ENCODE assay signal across 12 mouse cellular contexts in the genomic region with DNA sequence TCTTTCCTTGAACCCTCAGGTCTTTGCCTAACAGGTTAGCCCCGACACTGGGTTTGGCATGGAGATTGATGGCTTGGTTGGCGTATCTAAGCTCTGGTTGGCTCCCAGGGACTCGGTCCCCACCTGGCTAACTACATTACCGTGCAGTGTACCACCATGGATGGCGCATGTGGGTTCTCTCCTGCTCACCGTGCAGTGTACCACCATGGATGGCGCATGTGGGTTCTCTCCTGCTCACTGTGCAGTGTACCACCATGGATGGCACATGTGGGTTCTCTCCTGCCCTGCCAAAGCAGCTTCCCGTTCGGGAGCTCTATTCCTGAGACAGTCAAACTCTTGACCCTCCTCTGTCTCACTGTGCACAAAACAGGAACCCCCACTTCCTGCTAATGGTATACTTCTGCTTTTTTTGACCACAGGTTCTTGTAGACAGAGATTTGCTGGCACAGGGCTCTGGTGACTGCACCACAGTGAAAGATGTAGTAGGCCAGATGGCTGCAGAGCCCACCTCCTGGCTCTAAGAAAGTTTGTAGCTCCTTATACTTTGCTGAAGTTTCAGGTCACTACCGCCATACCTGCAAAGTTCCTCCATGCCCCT. TPM values are rescaled to one million over a fixed set of nuclear protein-coding genes. Genes with fewer than 3 reads are reported as not detected.
DNase-seq lines count a peak whose midpoint lies in the region; ATAC-seq and TF ChIP-seq lines count a peak whose summit lies in the region.
"Had no signal": no experiment of that assay in that cellular context is flagged by ENCODE, and none has a peak within 500 bp of the region (broad histone marks: within the 10 kb centered on the region; RNA-seq: fewer than 3 reads in every experiment).

No protein-coding gene starts in this region.

- no peak for TF ChIP-seq EP300 in liver, postnatal 0 days (IDR thresholded peaks at IDR 0.05; ENCODE audit: low read depth)

- peaks cover 3% of the 10 kb centered on the region; the same call in 1 of the 2 replicates for H3K4me1 ChIP-seq in liver, postnatal 0 days (ENCODE audit: insufficient read depth)
- peaks cover 26% of the 10 kb centered on the region; the same call in 1 of the 2 replicates for H3K4me1 ChIP-seq in spleen, adult 2 months (ENCODE audit: control insufficient read depth, insufficient read depth, insufficient read length)
- H3K4me1 ChIP-seq: forebrain, embryonic 10.5 days; limb, embryonic 13.5 days had no signal

- no peak overlapping the region for H3K4me2 ChIP-seq in liver, postnatal 0 days (ENCODE audit: low read depth, low read length)
- H3K4me2 ChIP-seq: limb, embryonic 13.5 days had no signal

- TF ChIP-seq POLR2A in spleen, adult 2 months (IDR thresholded peaks at IDR 0.05; ENCODE audit: low read depth, low read length) = no peak

- no peak for TF ChIP-seq CTCF in liver, postnatal 0 days (IDR thresholded peaks at IDR 0.05; ENCODE audit: low read depth)
- TF ChIP-seq CTCF in spleen, adult 2 months (IDR thresholded peaks at IDR 0.05; ENCODE audit: extremely low read depth, insufficient read depth, insufficient read length, insufficient replicate concordance) = no peak

- 0 out of 2 replicates have a peak overlapping the region, but pooled peaks have one; percentile 24 for H3K27ac ChIP-seq in liver, postnatal 0 days (ENCODE audit: low read depth)
- peak overlapping the region; percentile 70 for H3K27ac ChIP-seq in spleen, adult 2 months (ENCODE audit: insufficient read depth, low read length)
- H3K27ac ChIP-seq: forebrain, embryonic 10.5 days; limb, embryonic 13.5 days had no signal

- ATAC-seq in liver, postnatal 0 days = peak; percentile 67
- ATAC-seq: inflammation-experienced regulatory T-cells, adult 6 months had no signal

- H3K4me3 ChIP-seq in liver, postnatal 0 days (ENCODE audit: low read depth, low read length) = no peak overlapping the region
- peak overlapping the region; percentile 39; the same call in 1 of the 2 replicates for H3K4me3 ChIP-seq in spleen, adult 2 months (ENCODE audit: extremely low read depth, insufficient read depth, insufficient read length)
- H3K4me3 ChIP-seq: forebrain, embryonic 10.5 days; limb, embryonic 13.5 days had no signal

- no peak overlapping the region for H3K9ac ChIP-seq in liver, postnatal 0 days (replicated peaks)
- H3K9ac ChIP-seq: limb, embryonic 13.5 days had no signal

- H3K27me3 ChIP-seq in liver, postnatal 0 days (ENCODE audit: insufficient read depth, low read length) = no peaks in the 10 kb centered on the region
- no peaks in the 10 kb centered on the region for H3K27me3 ChIP-seq in spleen, adult 2 months (ENCODE audit: control insufficient read depth, insufficient read depth, low read length)
- H3K27me3 ChIP-seq: limb, embryonic 13.5 days had no signal

- peak; percentile 28 to 45 for DNase-seq in lung, adult 18-20 months
- DNase-seq in lung, postnatal 10 days = no peak
- DNase-seq in brain, adult 2 months (ENCODE audit: low read depth, low spot score) = peak; percentile 36
- peak; percentile 39 for DNase-seq in liver, postnatal 0 days
- DNase-seq in spleen, adult 2 months (ENCODE audit: low read depth in 1 of 2, low spot score in 2 of 2) = peak; percentile 57 to 60
- DNase-seq in thymus, postnatal 0 days (ENCODE audit: low spot score) = no peak
- DNase-seq in urinary bladder, postnatal 36 days (ENCODE audit: low spot score in 2 of 2) = no peak

- 34% methylated on average over 10 of the region's 10 CpGs for WGBS in liver, postnatal 0 days (ENCODE audit: insufficient replicate concordance)
- 8% methylated on average over 10 of the region's 10 CpGs for WGBS in spleen, adult 2 months

- no peaks in the 10 kb centered on the region for H3K9me3 ChIP-seq in liver, postnatal 0 days (ENCODE audit: low read length)
- H3K9me3 ChIP-seq: forebrain, embryonic 10.5 days; limb, embryonic 13.5 days had no signal

- H3K36me3 ChIP-seq in liver, postnatal 0 days (replicated peaks; ENCODE audit: insufficient read depth, low read length) = peaks cover 26% of the 10 kb centered on the region
- H3K36me3 ChIP-seq in spleen, adult 2 months (ENCODE audit: control insufficient read depth, insufficient read depth, low read length) = peaks cover 20% of the 10 kb centered on the region

RNA-seq across cellular contexts. Expression of a gene that starts 15.6 kb away (rescaled TPM):
- not detected in 2 replicates for polyA plus RNA-seq in liver, postnatal 0 days (2015; fragmentation: Nextera tagmentation; extraction: Ambion mirVana)
- not detected in 2 replicates for polyA plus RNA-seq in spleen, adult 2 months (2012; rRNA removed)
- not detected in 2 replicates for polyA plus RNA-seq in thymus, postnatal 0 days (2015; fragmentation: Nextera tagmentation; extraction: Ambion mirVana)
- polyA plus RNA-seq: cortical plate, adult 2 months; forebrain, embryonic 10.5 days; gonadal fat pad, adult 2 months; inflammation-experienced regulatory T-cells, adult 6 months; limb, embryonic 13.5 days had no signal

RNA-seq across cellular contexts. Expression of a gene that starts 21.1 kb away (rescaled TPM):
- 34.7 and 38.0 TPM in 2 replicates for polyA plus RNA-seq in liver, postnatal 0 days (2015; fragmentation: Nextera tagmentation; extraction: Ambion mirVana)
- 196 and 257 TPM in 2 replicates for polyA plus RNA-seq in spleen, adult 2 months (2012; rRNA removed)
- polyA plus RNA-seq in thymus, postnatal 0 days (2015; fragmentation: Nextera tagmentation; extraction: Ambion mirVana) = 42.6 and 44.8 TPM in 2 replicates

RNA-seq across cellular contexts. Expression of a gene that starts 24.6 kb away (rescaled TPM):
- 0.42 and 0.78 TPM in 2 replicates for polyA plus RNA-seq in liver, postnatal 0 days (2015; fragmentation: Nextera tagmentation; extraction: Ambion mirVana)
- 0.21 and 0.43 TPM in 2 replicates for polyA plus RNA-seq in spleen, adult 2 months (2012; rRNA removed)
- polyA plus RNA-seq in thymus, postnatal 0 days (2015; fragmentation: Nextera tagmentation; extraction: Ambion mirVana) = 0.13 and 0.40 TPM in 2 replicates

RNA-seq across cellular contexts. Expression of a gene that starts 39.2 kb away (rescaled TPM):
- 34.7 and 36.8 TPM in 2 replicates for polyA plus RNA-seq in liver, postnatal 0 days (2015; fragmentation: Nextera tagmentation; extraction: Ambion mirVana)
- 210 and 216 TPM in 2 replicates for polyA plus RNA-seq in spleen, adult 2 months (2012; rRNA removed)
- 131 and 138 TPM in 2 replicates for polyA plus RNA-seq in thymus, postnatal 0 days (2015; fragmentation: Nextera tagmentation; extraction: Ambion mirVana)

RNA-seq across cellular contexts. Expression of a gene that starts 48.3 kb away (rescaled TPM):
- polyA plus RNA-seq in liver, postnatal 0 days (2015; fragmentation: Nextera tagmentation; extraction: Ambion mirVana) = not detected in 2 replicates
- not detected in 2 replicates for polyA plus RNA-seq in spleen, adult 2 months (2012; rRNA removed)
- polyA plus RNA-seq in thymus, postnatal 0 days (2015; fragmentation: Nextera tagmentation; extraction: Ambion mirVana) = not detected in 2 replicates
- polyA plus RNA-seq: cortical plate, adult 2 months; gonadal fat pad, adult 2 months; limb, embryonic 13.5 days had no signal

Comparison
In these comparisons a context has a peak if more than half of its experiments do, and no peak if none do; other contexts are left out.
1. DNase-seq: peak in lung, adult 18-20 months (2 of 2), brain, adult 2 months (single experiment), liver, postnatal 0 days (single experiment) and spleen, adult 2 months (2 of 2); none in lung, postnatal 10 days (single experiment), thymus, postnatal 0 days (single experiment) and urinary bladder, postnatal 36 days (0 of 2).